Mouse (Mus musculus): ENCODE measurements around the gene Nr6a1. TPM values are rescaled to one million over a fixed set of nuclear protein-coding genes. Genes with fewer than 3 reads are reported as not detected.

The Nr6a1 gene
- total RNA-seq (2021) = 1 to 10 TPM; 4.6 to 7.4 TPM
- long read RNA-seq, experiment 1, partial matches to known transcripts = 0 of 1 reads
- long read RNA-seq, experiment 1, other reads (novel, unspliced or antisense) = 1 of 1 reads
- long read RNA-seq, experiment 2, partial matches to known transcripts = 0 of 2 reads
- long read RNA-seq, experiment 2, other reads (novel, unspliced or antisense) = 2 of 2 reads

GRCm38 (mm10) chr2:38927115-38927979 lies at the start of gene Nr6a1:
Nr6a1 (minus strand) TSS chr2:38927688.
- DNase-seq = peak; percentile 83

DNA sequence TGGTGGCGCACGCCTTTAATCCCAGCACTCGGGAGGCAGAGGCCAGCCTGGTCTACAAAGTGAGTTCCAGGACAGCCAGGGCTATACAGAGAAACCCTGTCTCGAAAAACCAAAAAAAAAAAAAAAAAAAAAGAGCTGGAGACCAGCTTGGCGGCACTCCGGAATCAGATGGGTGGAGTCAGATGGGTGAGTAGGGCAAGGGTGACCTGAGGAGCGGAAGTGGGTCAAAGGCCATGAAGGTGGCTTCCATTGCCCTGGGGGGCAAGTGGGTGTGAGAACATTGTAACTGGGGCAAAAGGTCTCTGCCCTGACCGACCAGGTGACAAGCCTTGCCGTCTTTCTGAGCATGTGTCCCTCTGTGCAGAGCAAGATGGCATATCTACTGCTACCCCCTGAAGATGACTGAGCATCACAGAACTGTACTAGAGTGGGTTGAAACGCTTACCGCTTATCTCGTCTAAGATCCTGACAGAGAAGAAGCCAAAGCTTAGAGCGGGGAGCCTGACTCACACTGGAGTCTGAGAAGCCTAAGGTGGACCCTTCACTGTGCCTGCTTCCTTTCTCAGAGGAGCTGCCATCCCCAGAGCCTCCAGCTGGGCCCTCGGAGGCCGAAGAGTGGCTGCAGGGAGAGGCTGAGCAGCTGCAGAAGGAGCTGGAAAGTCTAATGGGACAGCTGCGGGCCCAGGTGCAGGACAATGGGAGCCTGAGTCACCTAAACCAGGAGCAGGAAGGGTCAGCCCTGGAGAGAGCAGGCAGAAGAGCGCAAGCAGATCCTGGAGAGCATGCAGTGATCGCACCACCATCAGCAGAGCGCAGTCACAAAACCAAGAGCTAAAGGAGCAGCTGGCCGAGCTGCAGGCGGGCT lies 48.7 kb upstream of the Nr6a1 start:
- DNase-seq = no peak

DNA sequence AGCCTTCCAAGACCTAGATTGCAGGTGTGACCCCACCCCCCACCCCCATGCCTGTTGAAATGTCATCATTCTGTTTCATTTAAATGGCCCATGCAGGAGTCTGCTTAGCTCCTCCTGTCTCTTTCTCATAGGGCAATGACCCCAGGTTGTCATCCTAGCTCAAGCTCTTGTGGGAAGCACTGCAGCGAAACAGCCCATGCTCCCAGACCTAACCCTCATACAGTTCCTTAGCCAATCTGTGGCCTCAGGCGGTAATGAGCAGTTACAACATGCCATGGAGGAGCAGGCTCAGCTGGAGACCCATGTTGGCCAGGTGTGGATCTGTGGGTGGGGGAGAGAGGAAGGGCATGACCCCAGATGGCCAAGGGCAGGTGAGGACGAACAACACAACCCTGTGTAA lies 47.7 kb upstream of the Nr6a1 start:
- no peak for DNase-seq

- no peak for DNase-seq
Observed at GRCm38 (mm10) chr2:38974171-38974570, 46.7 kb upstream of the Nr6a1 start.

- DNase-seq = peak; percentile 68
Observed at GRCm38 (mm10) chr2:38973701-38974100, 46.2 kb upstream of the Nr6a1 start.

GRCm38 (mm10) chr2:38973223-38973622 lies 45.7 kb upstream of the Nr6a1 start:
- no peak for DNase-seq

GRCm38 (mm10) chr2:38970057-38970456 lies 42.6 kb upstream of the Nr6a1 start:
- DNase-seq = no peak

- DNase-seq = no peak
Observed at GRCm38 (mm10) chr2:38969650-38970049, 42.2 kb upstream of the Nr6a1 start.

DNA sequence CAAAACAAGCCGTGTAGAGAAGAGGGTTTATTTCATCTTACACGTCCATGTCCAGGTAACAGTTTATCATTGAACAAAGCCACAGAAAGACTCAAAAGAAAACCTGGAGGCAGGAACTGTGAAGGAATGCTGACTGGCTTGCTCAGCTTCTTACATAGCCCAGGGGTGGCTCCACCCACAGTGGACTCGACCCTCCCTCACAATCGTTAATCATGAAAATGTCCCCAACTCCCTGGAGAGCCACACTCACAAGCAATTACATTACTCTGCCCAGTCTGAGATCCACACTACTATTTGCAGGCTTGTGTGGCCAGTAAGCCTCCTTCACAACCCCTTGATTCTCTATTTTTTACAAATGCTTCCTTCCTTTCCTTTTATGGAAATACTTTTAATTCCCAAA lies 36.7 kb upstream of the Nr6a1 start:
- DNase-seq = no peak

DNA sequence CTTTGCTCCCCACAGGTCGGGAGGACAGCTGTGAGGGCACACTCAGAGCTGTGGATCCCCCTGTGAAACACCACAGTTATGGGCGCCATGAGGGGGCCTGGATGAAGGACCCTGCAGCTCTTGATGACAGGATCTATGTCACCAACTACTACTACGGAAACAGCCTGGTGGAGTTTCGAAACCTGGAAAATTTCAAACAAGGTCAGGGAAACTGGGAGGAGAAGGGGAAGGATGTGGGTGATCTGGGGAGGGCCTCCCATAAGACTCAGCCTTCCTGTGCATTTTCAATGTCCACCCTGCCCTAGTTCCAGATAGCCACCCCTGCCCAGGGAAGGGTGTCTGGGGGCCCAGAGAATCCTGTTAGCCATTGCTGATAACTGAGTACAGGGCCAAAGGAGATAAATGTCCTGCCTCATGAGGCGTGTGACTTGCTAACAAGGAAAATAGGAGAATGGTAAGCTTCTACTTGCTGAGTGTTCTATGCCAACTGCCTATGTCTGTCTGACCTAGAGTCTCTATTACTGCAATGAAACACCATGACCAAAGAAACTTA lies 30.3 kb upstream of the Nr6a1 start:
- no peak for DNase-seq

GRCm38 (mm10) chr2:38956062-38956461 lies 28.6 kb upstream of the Nr6a1 start:
- no peak for DNase-seq

- DNase-seq = peak; percentile 90
Observed at GRCm38 (mm10) chr2:38953152-38953883, 25.8 kb upstream of the Nr6a1 start.

- peak; percentile 94 for DNase-seq
Observed at GRCm38 (mm10) chr2:38950281-38950719, 22.8 kb upstream of the Nr6a1 start.

DNA sequence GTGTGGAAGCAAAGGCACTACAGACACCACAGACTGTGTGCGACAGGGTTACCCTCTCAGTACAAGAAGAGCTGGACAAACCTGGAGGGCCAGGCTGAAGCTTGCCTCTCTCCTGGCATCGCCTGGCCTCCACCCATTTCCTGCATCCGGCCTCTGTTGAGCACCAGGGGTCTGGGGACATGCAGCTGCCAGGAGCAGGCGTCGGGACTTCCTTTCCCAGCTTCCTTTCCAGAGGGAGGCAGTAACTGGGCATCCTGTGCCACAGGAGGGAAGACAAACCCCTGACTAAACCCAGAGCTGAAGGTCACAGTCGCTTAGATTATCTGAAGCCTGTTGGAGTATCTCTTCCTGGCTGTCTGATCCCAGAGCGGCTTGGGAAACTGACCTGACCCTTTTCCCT lies 20.1 kb upstream of the Nr6a1 start:
- peak; percentile 46 for DNase-seq

DNA sequence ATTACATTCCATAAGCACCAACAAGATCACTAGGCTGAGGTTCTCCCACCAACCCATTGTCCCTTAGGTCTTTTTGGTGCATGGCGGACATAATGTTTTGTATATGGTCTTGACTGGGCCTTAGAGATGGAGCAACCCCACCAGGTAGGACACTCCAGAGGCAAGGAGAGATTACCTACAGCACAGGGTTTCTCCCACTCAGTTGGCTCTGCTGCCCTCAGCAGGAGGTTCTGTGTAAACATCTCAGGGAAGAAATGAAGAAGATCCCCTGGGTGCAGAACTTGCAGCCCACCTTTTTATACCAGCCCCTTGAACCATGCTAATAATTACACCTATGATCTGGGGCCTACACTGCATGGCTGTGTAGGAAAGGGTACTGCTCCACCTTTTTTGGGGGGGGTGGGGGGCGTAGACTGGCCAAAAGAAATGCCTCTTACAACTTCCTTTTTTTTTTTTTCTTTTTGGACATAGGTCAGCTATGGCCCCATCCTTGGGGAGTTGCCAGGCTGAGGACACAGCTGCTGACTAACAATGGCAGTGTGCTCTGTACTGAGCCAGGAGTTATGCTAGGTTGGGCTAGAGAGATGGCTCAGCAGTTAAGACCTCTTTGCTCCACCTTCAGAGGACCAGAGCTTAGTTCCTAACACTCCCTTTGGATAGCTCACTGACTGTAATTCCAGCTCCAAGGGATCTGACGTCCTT lies 17.1 kb upstream of the Nr6a1 start:
- peak; percentile 71 for DNase-seq

GRCm38 (mm10) chr2:38943977-38944376 lies 16.5 kb upstream of the Nr6a1 start:
- DNase-seq = no peak

- peak; percentile 36 for DNase-seq
Observed at GRCm38 (mm10) chr2:38943161-38943560, 15.7 kb upstream of the Nr6a1 start.

DNA sequence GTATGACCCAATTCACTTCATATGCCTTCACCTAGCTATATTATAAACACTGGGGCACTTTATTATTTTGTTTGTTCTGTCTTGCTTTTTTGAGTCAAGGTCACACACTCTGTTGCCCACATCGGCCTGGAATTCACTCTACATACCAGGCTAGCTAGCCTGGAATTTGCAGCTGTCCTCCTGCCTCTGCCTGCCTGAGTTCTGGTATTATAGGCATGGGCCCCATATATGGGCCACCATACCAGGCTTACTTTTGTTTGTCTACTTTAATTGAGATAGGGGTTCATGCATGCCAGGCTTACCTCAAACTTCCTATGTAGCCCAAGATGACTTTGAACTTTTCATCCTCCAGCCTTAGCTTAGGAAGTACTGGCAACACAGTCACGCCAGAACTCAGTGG lies 14.4 kb upstream of the Nr6a1 start:
- DNase-seq = no peak

- no peak for DNase-seq
Observed at GRCm38 (mm10) chr2:38941426-38941825, 13.9 kb upstream of the Nr6a1 start.

GRCm38 (mm10) chr2:38939047-38939446 lies 11.6 kb upstream of the Nr6a1 start:
- no peak for DNase-seq

DNA sequence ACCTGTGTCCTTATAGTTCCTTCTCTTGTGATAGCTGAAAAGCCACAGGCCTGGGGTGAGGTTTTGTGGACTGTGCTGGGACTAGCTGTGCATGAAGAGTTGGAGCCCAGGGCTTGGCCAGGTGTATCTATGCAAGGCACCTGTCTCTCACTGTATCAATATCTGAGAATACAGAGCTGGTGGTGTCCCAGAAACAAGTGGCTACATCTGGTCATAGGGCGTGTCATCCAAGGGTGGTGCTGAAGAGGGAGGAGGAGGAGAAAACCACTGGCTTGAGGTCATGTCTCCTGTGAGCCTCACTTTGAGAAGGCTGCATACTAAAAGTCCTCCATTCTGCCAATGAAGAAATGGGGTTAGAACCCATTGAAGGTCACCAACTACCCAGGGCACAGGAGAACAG lies 10.5 kb upstream of the Nr6a1 start:
- DNase-seq = no peak

Measured in adrenal gland, postnatal 10 days (tissue).